Mouse (Mus musculus) mature B cell (primary cell): ENCODE results near the gene Car10.

ENCODE experiments used
- in situ Hi-C: fragments of 300-500 bp; cut with MboI; formaldehyde crosslinking; loops from 2 replicates; pipeline ENCODE4 v1.14.3; 2019

Gene Car10

GRCm38 (mm10) chr11:93172430-93172829 is 74.6 kb downstream of the Car10 start:
- in situ Hi-C loops, result no loop called here

- in situ Hi-C loops, result no loop called here
Measured at GRCm38 (mm10) chr11:93173533-93174308, 75.9 kb downstream of the Car10 start.

- in situ Hi-C loops, result no loop called here
Measured at GRCm38 (mm10) chr11:93185477-93185876, 87.6 kb downstream of the Car10 start.

- in situ Hi-C loops, result no loop called here
Measured at GRCm38 (mm10) chr11:93186163-93186562, 88.3 kb downstream of the Car10 start.

- in situ Hi-C loops, result no loop called here
Measured at GRCm38 (mm10) chr11:93188621-93189020, 90.8 kb downstream of the Car10 start.

GRCm38 (mm10) chr11:93200046-93200445 is 102.2 kb downstream of the Car10 start:
- in situ Hi-C loops, result no loop called here

- in situ Hi-C loops, result no loop called here
Measured at GRCm38 (mm10) chr11:93217457-93217856, 119.6 kb downstream of the Car10 start.

- in situ Hi-C loops, result no loop called here
Measured at GRCm38 (mm10) chr11:93230057-93230456, 132.2 kb downstream of the Car10 start.

GRCm38 (mm10) chr11:93249771-93250265 is 152.0 kb downstream of the Car10 start:
- in situ Hi-C loops, result no loop called here

GRCm38 (mm10) chr11:93251766-93252165 is 153.9 kb downstream of the Car10 start:
- in situ Hi-C loops, result no loop called here

GRCm38 (mm10) chr11:93263979-93264378 is 166.2 kb downstream of the Car10 start:
- in situ Hi-C loops, result no loop called here

GRCm38 (mm10) chr11:93272016-93272415 is 174.2 kb downstream of the Car10 start:
- in situ Hi-C loops, result no loop called here

GRCm38 (mm10) chr11:93273906-93274305 is 176.1 kb downstream of the Car10 start:
- in situ Hi-C loops, result no loop called here

GRCm38 (mm10) chr11:93293661-93294060 is 195.8 kb downstream of the Car10 start:
- in situ Hi-C loops, result no loop called here

- in situ Hi-C loops, result no loop called here
Measured at GRCm38 (mm10) chr11:93309981-93310380, 212.2 kb downstream of the Car10 start.

- in situ Hi-C loops, result no loop called here
Measured at GRCm38 (mm10) chr11:93337756-93338155, 239.9 kb downstream of the Car10 start.

GRCm38 (mm10) chr11:93343961-93344360 is 246.1 kb downstream of the Car10 start:
- in situ Hi-C loops, result no loop called here

GRCm38 (mm10) chr11:93344869-93345268 is 247.0 kb downstream of the Car10 start:
- in situ Hi-C loops, result no loop called here

GRCm38 (mm10) chr11:93361576-93361975 is 263.7 kb downstream of the Car10 start:
- in situ Hi-C loops, result no loop called here

GRCm38 (mm10) chr11:93364171-93364570 is 266.3 kb downstream of the Car10 start:
- in situ Hi-C loops, result no loop called here

GRCm38 (mm10) chr11:93367244-93367643 is 269.4 kb downstream of the Car10 start:
- in situ Hi-C loops, result no loop called here

GRCm38 (mm10) chr11:93367740-93368139 is 269.9 kb downstream of the Car10 start:
- in situ Hi-C loops, result no loop called here

- in situ Hi-C loops, result no loop called here
Measured at GRCm38 (mm10) chr11:93373697-93374354, 276.0 kb downstream of the Car10 start.
